ENCODE assay signal across 22 mouse cellular contexts in the genomic region with DNA sequence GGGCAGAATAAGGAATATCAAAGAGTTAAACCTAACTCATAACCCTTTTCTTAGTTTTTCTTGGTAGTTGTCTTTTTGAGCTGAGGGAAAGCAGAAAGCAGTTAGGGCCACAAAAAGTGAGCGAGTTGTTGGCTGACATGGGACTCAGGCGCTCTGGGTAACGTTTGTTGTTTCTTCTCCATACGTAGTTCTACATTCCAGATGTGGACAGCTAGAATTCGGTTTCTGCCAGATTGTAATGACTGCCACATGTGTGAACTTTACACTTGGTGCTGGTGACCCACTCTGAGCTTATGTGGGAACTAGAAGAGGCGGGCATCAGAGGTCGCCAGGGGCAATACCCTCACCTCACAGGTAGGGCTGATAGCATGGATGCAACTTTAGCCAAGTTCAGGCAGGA.
A peak's percentile ranks its signal among the peaks of the same experiment; 100 is the strongest.
DNase-seq lines count a peak whose midpoint lies in the region; ATAC-seq lines count a peak whose summit lies in the region.
"Had no signal": no experiment of that assay in that cellular context is flagged by ENCODE, and none has a peak within 500 bp of the region (broad histone marks: within the 10 kb centered on the region; RNA-seq: fewer than 3 reads in every experiment).

No protein-coding gene starts in this region.

- H3K9me3 ChIP-seq in embryonic facial prominence, embryonic 13.5 days, result no peaks in the 10 kb centered on the region
- no peaks in the 10 kb centered on the region for H3K9me3 ChIP-seq in limb, embryonic 12.5 days
- H3K9me3 ChIP-seq: hindbrain, embryonic 15.5 days had no signal

- WGBS in embryonic facial prominence, embryonic 13.5 days, result 30% methylated on average over 7 of the region's 7 CpGs
- 34% methylated on average over 7 of the region's 7 CpGs for WGBS in limb, embryonic 12.5 days

- peak overlapping the region; percentile 35; the same call in 1 of the 2 replicates for H3K27ac ChIP-seq in embryonic facial prominence, embryonic 13.5 days
- H3K27ac ChIP-seq in limb, embryonic 12.5 days, result peak overlapping the region; percentile 53; the same call in 1 of the 2 replicates
- H3K27ac ChIP-seq: hindbrain, embryonic 15.5 days had no signal

- peaks cover 30% of the 10 kb centered on the region for H3K4me1 ChIP-seq in embryonic facial prominence, embryonic 13.5 days
- peaks cover 27% of the 10 kb centered on the region for H3K4me1 ChIP-seq in limb, embryonic 12.5 days (replicated peaks)

- no peaks in the 10 kb centered on the region for H3K27me3 ChIP-seq in embryonic facial prominence, embryonic 13.5 days
- H3K27me3 ChIP-seq in limb, embryonic 12.5 days, result no peaks in the 10 kb centered on the region; the same call in 1 of the 2 replicates
- H3K27me3 ChIP-seq: hindbrain, embryonic 15.5 days had no signal

- peak; percentile 62 for DNase-seq in 3T3-L1 (ENCODE audit: low read depth, low spot score)
- peak; percentile 54 for DNase-seq in NIH3T3 (ENCODE audit: low read depth)
- no peak for DNase-seq in spleen, postnatal 14 days (ENCODE audit: low spot score in 2 of 2)
- DNase-seq in adrenal gland, postnatal 14 days, result no peak
- no peak for DNase-seq in kidney, postnatal 36 days
- DNase-seq: adrenal gland, adult 8-10 months; cerebellum, adult 11-12 months; cerebellum, postnatal 25 days; kidney, adult 18-20 months; kidney, postnatal 10 days; lung, embryonic 14.5 days; midbrain, embryonic 14.5 days; right cerebral cortex, adult 18-20 months; spleen, adult 18-20 months had no signal

- no peak overlapping the region for H3K4me2 ChIP-seq in embryonic facial prominence, embryonic 13.5 days
- no peak overlapping the region for H3K4me2 ChIP-seq in limb, embryonic 12.5 days
- H3K4me2 ChIP-seq: hindbrain, embryonic 15.5 days; liver, embryonic 11.5 days; lung, embryonic 14.5 days had no signal

- H3K9ac ChIP-seq in embryonic facial prominence, embryonic 13.5 days, result no peak overlapping the region
- no peak overlapping the region for H3K9ac ChIP-seq in limb, embryonic 12.5 days (replicated peaks)
- H3K9ac ChIP-seq: hindbrain, embryonic 15.5 days; lung, embryonic 14.5 days had no signal

- H3K36me3 ChIP-seq in embryonic facial prominence, embryonic 13.5 days, result no peaks in the 10 kb centered on the region
- H3K36me3 ChIP-seq in limb, embryonic 12.5 days, result no peaks in the 10 kb centered on the region
- H3K36me3 ChIP-seq: G1E; hindbrain, embryonic 15.5 days had no signal

- no peak overlapping the region for H3K4me3 ChIP-seq in embryonic facial prominence, embryonic 13.5 days
- H3K4me3 ChIP-seq in limb, embryonic 12.5 days (replicated peaks), result no peak overlapping the region
- H3K4me3 ChIP-seq: erythroblast, embryonic 14.5 days; hindbrain, embryonic 15.5 days had no signal

- ATAC-seq in embryonic facial prominence, embryonic 13.5 days (ENCODE audit: insufficient number of reproducible peaks, insufficient read depth, low FRiP score, low TSS enrichment, low read depth), result 0 out of 2 replicates have a peak, but pooled peaks have one; percentile 43
- ATAC-seq in limb, embryonic 12.5 days (ENCODE audit: insufficient number of reproducible peaks, insufficient read depth, low FRiP score, low TSS enrichment, low read depth), result 0 out of 2 replicates have a peak, but pooled peaks have one; percentile 33
- ATAC-seq: CD4-positive, CD25-positive, alpha-beta regulatory T cell, adult 4 months; forebrain, embryonic 14.5 days had no signal

Comparison
In these comparisons a context has a peak if more than half of its experiments do, and no peak if none do; other contexts are left out.
1. DNase-seq: peak in 3T3-L1 (single experiment) and NIH3T3 (single experiment); none in spleen, postnatal 14 days (0 of 2), adrenal gland, postnatal 14 days (single experiment) and kidney, postnatal 36 days (0 of 2).